Mouse (Mus musculus): ENCODE measurements around the gene Carmil1.

The Carmil1 gene

GRCm38 (mm10) chr13:24280439-24281431 is at the start of gene Carmil1:
Carmil1 (minus strand) TSS chr13:24280795.
- in situ Hi-C loops (cut with MboI): loop anchor here (10.0 to 25.0 kb wide), 2 partner anchors 166 to 493 kb away; no protein-coding TSS in a partner anchor

GRCm38 (mm10) chr13:24330128-24330527 is 49.5 kb upstream of the Carmil1 start:
- in situ Hi-C loops (cut with MboI): no loop called here

DNA sequence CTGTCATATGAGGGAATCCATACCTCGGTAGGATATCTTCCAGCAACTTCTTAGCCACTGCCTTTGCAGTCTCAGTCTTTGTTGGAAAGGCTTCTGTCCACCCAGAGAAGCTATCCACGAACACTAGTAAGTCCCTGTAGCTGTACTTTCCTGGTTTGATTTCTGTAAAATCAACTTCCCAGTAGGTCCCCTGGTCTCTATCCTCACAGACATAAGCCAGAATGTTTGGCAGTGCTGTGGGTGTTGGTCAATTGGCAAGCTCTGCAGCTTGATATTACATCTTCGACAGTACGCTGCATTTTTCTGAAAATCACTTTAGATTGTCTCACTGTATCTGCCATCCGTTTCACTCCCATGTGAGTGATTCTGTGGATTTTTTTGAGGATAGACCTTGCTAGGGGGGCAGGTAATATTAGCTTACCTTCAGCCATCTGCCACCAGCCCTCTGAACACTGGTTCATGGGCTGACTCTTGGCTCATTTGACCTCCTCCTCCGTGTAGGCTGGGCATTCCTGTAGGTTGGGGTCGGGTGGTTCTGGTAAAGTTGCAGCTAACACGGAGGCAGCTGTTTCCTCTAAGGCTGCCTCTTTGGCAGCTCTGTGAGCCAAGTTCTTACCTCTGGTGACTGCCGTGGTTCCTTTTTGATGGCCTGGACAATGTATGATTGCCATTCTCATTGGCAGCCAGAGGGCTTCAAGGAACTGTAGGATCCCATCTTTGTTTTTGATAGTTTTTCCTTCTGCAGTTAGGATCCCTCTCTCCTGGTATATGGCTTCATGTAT is 47.6 kb upstream of the Carmil1 start:
- in situ Hi-C loops (cut with MboI): no loop called here

DNA sequence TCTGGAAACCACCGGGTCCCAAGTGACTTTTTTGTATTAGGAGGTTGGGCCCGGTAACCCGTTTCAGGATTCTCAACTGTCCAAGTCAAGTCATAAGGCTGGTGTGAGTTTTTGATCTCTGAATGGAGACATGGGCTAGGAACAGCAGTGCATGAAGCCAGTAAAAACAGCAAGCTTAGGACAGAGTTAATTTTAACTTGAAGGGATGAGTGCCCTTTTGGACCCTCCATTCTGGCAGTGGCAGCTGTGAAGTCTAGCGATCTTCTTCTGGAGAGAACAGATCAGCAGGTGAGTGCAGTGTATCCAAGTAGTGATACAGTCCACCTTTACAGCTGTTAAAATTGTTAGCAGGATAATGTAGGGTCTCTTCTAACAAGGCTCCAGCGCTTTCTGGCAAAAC is 46.6 kb upstream of the Carmil1 start, which contains the start of gene Cmah:
TSS of gene Cmah (plus strand) at position 204 of the 400 bp plus-strand sequence.
- in situ Hi-C loops (cut with MboI): no loop called here

DNA sequence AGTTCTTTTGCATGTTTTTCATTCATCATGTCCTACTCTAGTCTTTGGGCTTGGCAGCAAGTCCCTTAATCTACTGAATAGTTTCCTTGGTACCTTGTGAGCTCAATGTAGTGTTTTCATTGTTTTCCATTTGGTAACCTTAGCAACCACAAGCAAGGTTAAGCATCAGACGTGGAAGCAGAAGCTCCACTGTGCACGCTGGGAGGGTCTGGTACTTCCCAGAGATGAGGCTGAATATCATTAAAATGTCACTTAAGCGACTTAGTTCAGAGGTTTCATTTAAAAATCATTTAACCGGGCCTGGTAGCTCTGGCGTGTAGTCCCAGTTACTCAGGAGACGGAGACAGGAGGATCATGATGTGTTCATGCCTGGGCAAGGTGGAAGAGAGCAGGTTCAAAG is 40.7 kb upstream of the Carmil1 start:
- in situ Hi-C loops (cut with MboI): no loop called here

DNA sequence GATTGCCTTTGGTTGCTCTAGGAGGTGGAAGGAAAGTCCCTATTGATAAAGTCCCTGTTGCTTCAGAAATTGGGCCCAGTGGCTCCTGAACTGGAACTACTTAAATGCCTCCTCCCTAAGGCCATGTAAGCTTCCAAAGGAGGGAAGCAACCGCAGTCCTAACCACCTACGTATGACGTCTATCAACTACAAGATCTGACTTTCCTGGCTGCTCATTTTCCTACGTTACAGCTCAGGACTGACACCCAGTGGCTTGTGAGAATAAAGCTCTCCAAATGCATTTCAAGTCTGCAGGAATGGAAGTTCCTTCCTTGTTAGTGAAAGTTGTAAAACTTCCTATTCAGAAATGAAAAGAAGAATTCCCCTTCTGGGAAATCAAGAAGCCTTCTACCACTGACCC is 38.0 kb upstream of the Carmil1 start:
- in situ Hi-C loops (cut with MboI): no loop called here

DNA sequence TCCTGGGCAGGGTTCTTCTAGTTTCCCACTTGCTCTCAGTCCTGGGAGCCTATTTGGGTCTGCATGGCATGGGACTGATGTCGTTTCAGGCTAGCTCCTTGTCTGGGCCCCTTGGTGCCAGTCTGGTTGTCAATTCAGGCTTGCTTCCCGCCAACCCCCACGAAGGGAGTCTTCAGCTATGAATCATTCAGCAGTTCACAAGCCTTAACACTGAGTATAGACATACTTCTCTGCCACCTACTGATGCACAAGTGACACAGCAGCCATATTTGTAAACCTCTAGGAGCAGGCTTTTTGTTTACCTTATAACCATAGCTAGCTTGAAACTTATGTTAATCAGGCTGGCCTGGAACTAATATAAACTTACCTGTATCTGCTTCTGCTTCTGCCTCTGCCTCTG is 36.0 kb upstream of the Carmil1 start:
- in situ Hi-C loops (cut with MboI): no loop called here

DNA sequence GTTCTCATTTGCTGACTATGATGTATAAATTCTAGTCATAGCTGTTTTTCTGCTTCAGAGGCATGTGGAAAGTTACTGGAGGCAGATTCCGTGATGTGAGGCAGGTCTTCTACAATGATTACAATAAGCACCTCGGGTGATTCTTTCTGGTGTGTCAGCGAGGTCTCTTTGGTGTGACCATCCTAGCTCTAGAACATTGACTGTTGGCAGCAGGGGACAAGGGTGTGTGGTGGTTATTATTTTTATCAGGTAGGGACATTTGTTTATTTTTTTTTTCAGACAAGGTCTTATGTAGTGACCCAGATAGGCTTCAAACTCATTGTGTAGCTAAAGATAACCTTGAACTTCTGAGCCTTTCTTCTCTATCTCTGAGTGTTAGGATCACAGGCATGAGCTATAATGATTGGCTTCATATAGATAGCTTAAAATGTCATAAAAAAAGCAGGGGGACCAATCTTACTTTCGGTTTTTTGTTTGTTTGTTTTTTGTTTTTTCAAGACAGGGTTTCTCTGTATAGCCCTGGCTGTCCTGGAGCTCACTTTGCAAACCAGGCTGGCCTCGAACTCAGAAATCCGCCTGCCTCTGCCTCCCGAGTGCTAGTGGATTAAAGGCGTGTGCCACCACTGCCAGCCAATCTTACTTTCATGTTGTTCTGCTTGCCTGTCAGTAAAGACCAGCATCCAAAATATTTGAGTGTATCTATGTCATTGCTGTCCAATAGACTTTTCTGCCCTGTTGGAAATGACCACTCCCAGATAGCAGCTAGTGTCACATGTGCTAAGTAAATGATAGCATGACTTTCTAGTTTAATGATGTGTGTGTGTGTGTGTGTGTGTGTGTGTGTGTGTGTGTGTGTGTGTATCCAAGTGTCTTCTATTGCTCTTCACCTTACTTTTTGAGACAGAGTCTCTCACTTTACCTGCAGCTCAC is 30.7 kb upstream of the Carmil1 start:
- in situ Hi-C loops (cut with MboI): no loop called here

DNA sequence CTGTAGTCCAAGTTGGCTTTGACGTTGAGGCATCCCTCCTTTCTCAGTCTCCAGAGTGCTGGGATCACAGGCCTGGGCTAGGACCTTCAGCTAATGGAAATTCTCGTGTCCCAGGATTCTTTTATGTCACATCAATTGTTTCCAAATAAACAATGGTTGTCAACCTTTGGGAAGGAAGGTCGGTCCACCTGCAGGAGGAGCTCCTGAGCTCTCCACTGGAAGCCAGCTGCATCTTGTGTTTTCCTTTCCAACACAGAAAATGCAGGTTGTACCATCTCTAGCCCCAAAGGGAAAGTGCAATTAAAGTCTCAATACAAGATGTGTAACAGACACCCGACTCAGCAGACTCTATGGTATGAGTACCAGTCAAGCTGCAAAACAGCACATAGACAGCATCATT is 25.7 kb upstream of the Carmil1 start:
- in situ Hi-C loops (cut with MboI): no loop called here

DNA sequence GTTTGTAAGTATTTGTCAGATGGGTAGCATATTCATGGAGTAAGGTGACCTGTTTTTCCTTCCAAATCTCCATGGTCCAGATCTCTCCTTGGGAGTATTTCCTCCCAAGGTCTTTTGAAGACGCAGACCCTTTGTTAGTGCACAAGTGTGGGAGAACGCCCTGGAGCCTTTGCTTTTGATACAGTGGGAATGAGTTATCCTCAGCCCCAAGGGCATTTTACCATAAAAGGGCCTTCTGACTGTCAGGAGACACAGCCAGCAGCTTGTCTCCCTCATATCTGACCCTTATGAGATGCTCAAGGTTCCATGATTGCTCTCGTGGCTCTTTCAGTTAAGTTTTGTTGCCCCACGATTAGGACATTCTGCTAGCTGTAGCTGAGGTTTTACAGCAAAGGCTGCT is 24.9 kb upstream of the Carmil1 start:
- in situ Hi-C loops (cut with MboI): no loop called here

DNA sequence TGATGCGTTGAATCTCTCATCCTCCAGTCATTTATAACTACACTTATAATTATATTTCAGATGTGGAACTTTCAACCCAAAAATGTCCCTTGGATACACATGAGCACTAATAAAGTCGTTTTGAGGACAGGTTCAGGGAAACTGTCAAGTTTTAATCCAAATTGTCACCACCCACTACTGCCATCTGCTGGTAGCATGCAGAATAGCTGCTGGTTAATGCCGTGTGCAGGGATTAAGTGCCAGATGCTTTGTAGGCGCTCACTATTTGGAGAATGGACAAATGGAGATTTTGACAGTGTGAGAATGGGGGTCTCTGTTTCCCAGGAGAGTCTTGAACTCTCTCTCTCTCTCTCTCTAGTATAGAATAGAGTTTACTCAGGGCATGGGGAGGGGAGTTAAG is 16.7 kb upstream of the Carmil1 start:
- in situ Hi-C loops (cut with MboI): loop anchor here (25.0 kb wide), 1 partner anchor 510 kb away; no protein-coding TSS in a partner anchor

DNA sequence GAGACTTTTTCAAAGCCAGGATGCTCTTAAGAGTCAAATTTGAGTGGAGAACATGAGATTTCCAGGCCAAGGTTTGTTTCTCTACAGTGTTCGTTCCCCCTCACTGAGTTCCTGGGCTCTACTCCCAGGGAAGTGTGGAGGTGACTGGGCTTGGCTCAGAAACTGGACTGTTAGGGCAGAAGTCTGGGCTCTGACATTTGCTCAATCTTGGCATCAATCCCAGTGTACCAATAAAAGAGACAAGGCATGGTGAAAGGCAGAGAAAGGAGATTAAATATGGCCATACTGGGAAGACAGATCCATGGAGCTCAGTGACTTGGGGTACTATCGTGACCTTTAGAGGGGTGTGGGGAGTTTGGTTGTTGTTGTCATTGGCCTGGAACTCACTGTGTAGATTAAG is 6.8 kb upstream of the Carmil1 start:
- in situ Hi-C loops (cut with MboI): loop anchor here (10.0 to 25.0 kb wide), 2 partner anchors 173 to 500 kb away; no protein-coding TSS in a partner anchor

- in situ Hi-C loops (cut with MboI): loop anchor here (10.0 to 25.0 kb wide), 2 partner anchors 165 to 493 kb away; no protein-coding TSS in a partner anchor
These were observed 695 bp downstream of the Carmil1 start for GRCm38 (mm10) chr13:24279762-24280438.

DNA sequence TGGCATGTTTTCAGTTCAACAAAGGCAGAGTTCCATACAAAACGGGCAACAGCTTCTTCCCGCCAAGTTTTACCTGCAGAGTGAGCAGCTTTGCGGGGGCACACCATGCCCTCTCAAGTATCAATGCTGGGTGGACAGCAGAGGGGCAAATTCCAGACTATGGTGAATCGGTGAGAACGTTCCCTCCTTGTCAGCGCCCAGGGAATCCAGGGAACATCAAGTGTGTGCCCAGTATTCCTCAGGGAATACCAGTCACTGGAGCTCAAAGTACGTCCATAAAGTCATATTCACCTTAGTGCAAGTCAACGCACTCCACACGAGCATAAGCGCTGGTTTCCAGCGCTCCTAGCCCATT is 1.2 kb downstream of the Carmil1 start:
- in situ Hi-C loops (cut with MboI): loop anchor here (25.0 kb wide), 1 partner anchor 492 kb away; no protein-coding TSS in a partner anchor

- in situ Hi-C loops (cut with MboI): no loop called here
These were observed 7.7 kb downstream of the Carmil1 start for GRCm38 (mm10) chr13:24272740-24273377.

- in situ Hi-C loops (cut with MboI): no loop called here
These were observed 11.5 kb downstream of the Carmil1 start for GRCm38 (mm10) chr13:24269100-24269465.

DNA sequence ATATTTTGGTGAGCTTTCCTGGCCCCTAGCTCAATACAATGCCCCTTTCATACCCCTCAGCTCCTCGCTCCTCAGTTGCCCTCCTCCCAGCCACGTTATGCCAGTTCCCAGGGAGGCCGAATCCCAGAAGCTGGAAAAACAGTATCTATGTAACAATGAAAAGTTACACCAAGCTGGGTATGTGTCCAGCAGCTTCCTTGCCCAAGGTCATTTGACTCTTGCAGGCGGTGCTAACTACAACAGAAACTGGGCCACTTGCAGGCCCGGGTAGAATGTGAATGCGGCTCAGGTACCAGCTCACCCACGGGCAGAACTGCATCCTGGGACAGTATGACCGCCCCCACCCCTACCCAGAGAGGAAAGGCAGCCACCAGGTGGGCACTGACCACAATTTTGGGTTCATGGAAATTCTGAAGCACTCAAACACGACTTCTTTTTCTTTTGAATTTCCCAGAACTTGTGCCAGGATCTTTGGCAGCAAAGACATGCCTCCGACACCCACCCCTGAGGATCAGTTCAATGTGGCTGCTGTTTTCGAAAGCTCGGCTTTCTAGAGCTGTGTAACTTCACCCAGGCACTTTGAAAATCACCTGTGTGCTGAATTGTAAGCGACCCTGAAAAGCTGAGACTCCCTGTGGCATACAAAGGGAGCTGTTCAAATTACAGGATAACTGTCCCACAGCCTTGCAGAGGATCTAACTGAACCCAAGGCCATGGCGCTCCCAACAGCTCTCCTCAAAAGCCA is 12.1 kb downstream of the Carmil1 start:
- in situ Hi-C loops (cut with MboI): no loop called here

GRCm38 (mm10) chr13:24264760-24265159 is 15.8 kb downstream of the Carmil1 start:
- in situ Hi-C loops (cut with MboI): no loop called here

DNA sequence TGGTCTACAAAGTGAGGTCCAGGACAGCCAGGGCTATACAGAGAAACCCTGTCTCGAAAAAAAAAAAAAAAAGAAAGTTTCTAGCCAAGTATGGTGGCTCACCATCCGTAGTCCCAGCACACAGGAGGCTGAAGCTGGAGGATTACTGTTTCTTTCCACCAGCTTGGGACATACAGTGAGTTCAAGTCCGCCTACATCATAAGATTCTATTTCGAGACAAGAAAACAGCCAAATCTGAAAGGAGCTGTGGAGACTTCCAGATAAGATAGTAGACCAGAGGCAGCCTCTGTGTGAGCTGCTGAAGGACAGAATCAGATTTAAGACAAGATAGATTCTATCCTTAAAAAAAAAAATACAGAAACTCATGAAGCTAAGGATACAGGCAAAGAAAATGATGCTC is 17.0 kb downstream of the Carmil1 start:
- in situ Hi-C loops (cut with MboI): no loop called here

Measured in mature B cell (primary cell).